Mouse (Mus musculus) G1E-ER4 (cell line): ENCODE data around the gene Rhog. TPM values are rescaled to one million over a fixed set of nuclear protein-coding genes. Genes with fewer than 3 reads are reported as not detected.
A peak's percentile ranks its signal among the peaks of the same experiment; 100 is the strongest.

Experiments
- GATA1 ChIP-seq: IDR thresholded peaks from one replicate; pipeline ENCODE4 v1.8.0; 2012; ENCODE audit warnings: low read length, inconsistent platforms
- polyA plus RNA-seq: library from polyadenylated mRNA; stranded (reverse); fragments of >175 nt; gene quantifications from 2 replicates; pipeline ENCODE4 v1.2.3, GENCODE M21; 2012

Rhog gene
- polyA plus RNA-seq, 1 experiment, result 178 TPM

DNA sequence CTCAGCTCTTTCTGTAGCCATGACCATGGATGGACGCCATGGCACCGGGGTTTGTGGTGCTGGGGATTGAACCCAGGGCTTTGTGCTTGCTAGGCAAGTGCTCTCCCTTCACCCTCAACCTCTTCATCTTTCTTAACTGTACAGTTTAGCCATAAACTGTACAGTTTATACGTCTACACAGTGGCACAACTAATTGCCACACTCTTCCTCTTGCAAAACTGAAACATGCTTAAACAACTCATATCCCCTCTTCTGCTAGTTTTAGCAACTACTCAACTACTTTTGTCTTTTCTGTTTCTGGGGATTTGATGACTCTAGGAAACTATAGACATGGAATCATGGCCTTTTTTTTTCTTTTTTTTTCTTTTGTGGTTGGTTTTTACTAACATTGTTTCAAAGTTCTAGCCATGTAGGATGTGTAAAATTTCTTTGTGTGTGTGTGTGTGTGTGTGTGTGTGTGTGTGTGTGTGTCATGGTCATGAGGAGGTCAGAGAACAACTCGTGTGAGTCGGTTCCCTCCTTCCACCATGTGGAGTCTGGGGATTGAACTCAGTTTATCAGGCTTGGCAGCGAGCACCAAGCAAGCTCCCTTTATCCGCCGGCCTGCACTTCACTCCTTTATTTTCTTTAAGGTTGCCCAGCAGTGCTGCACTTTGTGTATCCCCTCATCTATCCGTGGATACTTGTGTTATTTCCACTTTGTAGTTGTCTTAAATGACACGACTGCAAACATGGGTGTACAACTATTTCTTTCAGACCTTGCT, 4.0 kb upstream of the Rhog start:
- TF ChIP-seq GATA1, result no peak

DNA sequence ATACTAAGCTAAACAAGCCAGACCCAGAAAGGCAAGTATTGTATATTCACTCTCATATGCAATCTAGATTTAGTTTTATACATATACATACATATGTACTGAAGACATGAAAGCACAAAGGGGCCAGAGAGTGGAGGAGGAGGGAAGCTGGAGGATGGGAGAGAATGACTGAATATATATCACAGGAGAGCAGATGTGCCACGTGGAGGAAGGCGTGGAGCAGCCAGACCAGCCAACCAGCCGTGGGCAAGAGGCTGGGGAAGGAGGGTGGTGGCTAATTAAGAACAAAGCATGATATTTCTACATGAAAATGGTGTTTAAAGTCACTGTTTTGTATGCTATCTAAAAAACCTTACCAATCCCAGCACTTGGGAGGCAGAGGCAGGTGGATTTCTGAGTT, 2.9 kb upstream of the Rhog start:
- TF ChIP-seq GATA1, result no peak

DNA sequence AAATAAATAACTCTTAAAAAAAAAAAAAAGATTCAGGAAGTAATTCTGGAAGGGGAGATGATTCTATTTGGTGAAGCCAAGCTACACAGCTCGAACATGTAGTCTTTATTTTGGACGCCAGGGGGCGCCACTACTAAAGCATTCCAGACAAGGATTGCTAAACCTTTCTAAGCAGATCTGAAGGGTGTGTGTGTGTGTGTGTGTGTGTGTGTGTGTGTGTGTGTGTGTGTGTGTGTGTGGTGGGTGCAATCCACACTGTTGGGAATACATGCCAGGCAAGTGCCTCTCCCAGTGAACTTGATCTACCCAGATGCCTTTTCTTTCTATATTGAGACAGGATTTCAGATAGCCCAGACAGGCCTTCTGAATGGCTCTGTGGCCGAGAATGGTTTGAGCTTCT, 2.3 kb upstream of the Rhog start:
- TF ChIP-seq GATA1, result no peak

DNA sequence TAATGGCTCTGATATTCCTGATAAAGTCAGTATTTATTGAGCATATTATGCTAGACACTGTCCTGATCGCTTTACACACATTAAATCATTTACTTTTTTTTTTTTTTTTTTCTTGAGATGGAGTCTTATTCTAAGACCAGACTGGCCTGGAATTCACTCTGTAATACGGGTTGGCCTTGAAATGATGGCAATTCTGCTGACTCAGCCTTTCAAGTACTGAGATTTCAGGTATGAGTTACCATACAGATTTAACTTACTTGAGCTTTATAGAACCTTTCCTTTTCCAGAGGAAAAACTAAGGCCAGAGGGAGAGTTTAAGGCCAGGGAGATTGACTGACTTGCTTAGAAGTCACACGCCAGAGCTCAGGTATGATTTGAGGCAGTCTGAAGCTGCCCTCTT, 782 bp upstream of the Rhog start:
- no peak for TF ChIP-seq GATA1

DNA sequence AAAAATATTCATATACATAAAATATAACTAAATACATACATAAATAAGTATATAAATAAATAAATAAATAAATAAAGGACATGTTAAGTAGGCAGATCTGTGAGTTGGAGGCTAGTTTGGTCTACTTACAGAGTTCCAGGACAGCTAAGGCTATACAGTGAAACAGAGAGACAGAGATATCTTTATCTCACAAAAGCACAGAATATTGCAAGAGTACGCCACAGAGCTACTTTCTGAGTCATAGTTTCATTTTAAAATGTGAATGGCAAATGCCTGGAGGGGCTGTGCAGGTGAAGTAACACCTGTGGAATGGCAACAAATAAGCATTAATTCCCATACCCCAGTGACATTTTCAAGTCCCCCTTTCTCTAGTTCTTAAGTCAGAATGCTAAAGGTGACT, 2.2 kb downstream of the Rhog start:
- TF ChIP-seq GATA1, result no peak

DNA sequence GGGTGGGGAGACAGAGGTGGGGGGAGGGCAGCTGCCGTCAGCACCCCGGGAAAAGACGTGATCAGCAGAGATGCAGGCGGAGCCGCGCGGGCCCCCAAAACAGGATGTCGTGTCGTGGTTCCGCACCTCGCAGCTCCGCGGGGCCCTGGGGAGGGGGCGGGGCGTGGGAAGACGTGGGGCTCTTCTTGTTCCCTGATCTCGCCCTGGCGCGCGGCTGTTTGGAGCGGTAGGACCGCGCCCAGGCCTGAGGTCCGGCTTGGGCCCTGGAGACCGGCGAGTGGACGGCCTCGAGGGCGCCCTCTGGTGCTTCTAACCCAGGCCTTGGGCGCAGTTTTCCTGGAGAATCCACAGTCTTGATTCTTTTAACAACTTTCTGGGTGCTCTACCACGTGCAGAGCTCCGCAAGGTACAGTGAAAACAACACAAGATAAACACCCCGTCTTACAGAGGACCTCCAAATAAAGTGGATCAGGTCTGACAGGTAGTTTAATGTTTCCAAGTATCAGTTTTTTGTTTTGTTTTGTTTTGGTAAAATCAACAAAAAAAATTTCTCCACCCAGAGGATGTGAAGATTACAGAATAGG, 5.1 kb downstream of the Rhog start:
- no peak for TF ChIP-seq GATA1

DNA sequence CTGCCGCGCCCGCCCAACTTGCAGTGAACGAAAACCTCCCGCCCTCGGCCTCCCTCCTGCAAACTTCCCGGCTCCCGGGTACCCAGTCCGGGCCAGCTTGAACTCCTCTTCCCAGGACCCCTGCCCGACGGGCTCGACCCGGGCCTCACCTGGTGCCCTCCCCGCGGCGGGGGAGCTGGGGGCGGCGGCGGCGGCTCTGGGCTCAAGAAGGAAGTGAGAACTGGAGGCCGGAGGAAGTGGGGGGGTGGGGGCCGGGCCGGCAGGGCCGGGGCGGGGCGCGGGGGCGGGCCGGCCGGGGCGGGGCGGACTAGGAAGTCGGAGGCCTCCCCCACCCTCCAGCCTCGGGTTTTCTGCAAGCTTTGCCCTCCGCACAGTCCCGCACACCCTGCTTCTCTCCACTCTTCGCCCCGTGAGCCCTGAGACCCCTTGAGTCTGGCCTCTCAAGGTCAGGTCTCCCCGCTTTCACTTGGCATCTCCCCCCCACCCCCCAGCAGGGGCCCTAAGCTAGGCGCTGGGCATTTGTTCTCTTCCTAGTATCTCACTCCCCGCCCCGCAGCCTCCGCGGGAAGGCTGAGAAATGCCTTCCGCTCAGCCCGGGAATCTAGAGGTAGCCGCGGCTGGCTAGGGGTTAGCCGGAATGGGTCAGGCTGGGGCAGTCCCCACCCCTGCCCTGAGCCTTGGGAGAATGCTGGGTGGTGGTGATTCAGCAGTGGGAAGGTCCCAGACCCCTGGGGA, 5.8 kb downstream of the Rhog start:
- TF ChIP-seq GATA1, result no peak

DNA sequence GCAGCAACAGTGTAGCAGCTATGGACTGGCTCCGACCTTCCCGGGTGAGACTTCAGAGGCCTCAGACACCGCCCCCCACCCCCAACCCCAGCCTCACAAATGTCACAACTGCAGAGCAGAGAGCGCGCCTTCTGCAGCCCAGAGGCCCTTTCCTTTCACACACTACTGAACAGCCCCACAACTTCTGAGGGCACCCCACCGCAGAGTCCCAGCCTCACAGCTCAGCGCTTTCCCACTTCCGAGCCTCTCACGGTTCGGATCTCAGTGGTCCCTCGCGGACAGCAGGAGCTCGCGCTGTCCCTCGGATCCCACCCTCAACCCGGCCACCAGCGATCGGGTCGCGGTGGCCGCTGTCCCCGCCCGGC, 6.3 kb downstream of the Rhog start:
- TF ChIP-seq GATA1, result no peak

DNA sequence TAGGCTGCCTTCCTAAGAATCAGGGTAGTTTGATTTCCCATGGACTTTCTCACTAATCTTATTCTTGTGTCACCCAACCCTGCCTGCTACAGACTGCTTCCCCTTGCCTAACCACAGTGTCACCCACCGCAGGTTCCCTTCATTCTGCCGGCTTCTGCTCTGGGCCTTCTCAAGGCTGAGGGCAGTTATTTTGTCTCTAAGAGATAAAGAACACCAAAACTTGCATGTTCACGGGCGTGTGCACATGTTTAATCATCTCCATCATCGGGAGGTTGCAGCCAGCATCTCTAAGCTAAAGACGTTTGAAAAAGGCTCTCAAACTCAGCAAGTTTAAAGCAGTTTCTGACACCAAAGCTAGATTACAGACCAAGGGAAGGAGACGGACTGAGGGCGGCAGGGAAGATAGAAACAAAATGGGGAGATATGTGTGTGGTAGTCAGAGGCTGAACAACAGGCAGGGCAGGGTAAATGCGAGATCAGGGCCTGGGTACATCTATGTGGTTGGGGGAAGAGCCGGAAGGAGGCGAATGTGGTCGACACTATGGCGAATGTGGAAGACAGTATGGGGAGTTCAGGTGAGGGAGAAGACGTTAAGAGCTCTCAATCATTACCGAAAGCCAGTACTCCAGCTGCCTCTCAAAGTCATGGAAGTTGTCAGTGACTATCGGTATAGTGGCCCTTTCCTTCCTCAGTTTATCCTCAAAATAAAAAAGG, 7.0 kb downstream of the Rhog start:
- no peak for TF ChIP-seq GATA1

DNA sequence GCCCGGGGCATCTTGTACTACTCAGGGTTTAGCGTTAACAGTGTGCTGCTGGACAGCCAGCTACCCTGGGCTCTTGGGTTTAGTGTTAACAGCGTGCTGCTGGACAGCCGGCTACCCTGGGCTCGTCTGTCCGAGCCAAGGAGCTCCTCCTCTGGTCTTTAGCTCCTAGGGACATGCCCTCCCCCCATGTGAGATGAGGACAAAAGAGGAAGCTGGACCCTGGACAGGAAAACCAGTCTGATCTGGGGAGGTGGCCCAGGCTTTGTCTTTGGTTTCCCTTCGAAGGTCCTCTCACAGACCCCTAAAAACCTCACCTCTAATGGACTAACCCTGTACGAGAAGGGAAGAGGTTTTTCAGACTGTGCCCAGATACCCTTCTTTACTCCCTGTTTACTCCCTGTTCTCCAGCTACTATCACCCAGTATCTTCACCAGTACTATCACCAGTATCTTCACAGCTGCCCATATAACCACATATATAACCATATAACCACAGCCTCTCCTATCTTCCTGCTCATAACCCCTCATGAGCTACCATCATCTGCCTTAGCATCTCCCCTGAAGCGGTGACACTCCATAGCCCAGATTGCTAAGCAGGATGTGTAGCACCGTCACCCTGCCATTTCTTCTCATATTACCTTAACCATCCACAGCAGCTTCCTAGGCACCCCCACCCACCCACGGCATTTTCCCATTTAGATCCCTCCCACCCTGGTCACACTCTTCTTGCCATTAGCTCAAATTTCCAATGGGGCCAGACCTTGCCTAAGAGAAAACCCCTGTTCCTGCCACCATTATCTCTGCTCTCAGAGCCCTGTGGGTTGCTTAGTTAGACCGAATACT, 8.7 kb downstream of the Rhog start:
- peak; percentile 78 for TF ChIP-seq GATA1

DNA sequence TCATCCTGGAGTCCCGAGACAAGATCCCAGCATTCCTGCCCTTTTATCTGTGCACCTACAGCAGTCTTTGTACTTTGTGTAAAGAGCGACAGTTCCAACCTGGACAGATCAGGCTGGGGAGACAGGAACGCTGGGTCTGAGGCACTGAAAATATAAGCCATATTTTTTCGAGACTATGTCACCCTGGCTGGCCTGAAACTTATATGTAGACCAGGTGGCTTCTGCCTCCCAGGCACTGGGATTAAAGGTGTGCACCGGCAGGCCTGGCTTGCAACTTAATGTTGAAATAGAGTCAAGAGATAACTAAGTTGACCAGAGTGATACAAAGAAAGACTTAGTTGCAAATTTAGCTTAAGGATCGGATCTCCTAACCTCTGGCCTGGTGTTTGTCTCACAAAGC, 9.6 kb downstream of the Rhog start:
- no peak for TF ChIP-seq GATA1

DNA sequence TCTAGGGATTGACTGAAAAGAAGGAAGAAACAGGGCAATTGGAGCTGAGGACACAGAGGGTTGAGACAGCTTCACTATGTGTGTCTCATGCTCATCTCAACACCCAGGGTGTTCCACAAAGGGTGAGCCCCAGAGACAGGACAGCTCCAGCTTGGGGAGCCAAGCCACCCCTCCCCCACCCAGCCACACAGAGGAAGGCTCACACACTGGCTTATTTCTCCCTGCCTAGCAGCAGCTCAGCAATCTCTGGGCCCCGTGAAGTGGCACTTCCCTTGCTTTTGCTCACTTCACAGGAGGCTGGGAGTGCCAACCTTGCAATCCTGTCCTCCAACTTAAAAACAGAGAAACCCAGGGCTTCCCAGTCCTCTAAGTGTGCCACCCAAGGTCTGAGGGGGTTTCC, 10.1 kb downstream of the Rhog start:
- TF ChIP-seq GATA1, result no peak

DNA sequence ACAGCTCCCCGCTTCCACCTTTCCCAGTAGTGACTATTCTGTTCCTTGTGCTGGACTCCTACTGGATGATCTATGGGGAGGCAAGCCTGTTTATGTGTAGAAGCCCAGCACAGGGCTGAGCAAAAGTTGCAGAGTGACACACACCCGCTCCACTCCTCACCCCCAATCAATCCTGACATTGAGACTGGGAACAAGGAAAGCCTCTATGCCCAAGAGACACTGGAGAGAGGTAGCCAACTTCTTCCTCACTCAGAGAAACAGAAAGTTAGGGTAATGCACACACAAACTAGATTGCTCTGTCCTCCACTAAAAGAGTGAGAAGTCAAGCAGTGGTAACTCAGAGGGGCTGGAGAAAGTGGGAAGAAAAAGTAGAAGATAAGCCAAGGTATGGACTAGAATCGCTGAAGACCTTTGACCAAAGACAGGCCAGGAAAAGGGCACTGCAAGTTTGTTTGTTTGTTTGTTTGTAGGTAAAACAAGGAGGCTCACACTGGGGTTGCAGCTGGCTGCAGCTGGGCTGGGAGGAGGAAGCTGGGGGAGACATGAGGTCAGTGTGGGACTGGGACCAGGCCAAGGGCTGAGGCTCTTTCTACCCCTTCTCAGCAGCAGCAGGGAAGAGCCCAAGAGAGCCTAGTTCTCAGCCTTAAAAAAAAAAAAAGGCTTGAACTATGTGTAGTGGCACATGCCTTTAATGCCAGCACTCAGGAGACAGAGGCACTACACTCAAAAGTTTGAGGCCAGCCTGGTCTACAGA, 10.9 kb downstream of the Rhog start:
- TF ChIP-seq GATA1, result no peak

DNA sequence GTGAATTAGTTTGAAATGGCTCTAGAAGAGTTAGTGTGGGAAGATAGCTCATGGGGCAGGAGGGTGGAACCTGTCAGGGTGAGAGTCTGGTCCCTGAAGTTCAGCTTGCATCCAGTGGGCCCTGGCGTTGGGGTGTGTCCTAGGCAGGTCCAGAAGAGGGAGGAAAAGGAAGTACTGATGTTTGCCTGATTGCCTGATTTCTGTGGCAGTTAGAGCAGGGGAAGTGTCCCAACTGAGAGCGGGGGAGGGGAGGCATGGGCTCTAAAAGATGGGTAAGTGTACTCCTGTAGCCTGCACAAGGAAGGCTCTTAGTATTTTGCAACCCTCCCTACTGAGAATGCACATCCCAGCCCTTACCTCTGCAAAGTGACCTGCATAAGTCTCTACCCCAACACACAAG, 12.0 kb downstream of the Rhog start:
- TF ChIP-seq GATA1, result no peak

DNA sequence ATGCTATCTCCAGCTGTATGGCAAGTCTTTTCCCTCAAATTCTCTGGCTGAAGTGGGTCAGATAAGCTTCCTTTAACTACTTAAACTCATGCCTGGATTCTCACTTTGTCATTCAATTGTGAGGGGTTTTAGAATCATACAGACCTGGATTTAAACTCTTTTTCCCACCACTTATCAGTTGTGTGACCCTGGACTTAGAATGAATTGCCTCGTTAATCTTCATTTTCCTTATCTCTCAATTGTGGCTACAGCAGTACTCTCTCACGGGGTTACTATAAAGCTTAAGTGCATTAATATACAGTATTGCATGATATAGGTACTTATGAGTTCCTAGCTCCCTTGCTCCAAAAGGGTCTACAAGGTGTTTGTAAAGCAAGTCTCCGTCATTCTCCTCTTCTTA, 12.9 kb downstream of the Rhog start:
- no peak for TF ChIP-seq GATA1
